Mouse (Mus musculus): Measurements from ENCODE around the gene Adk.

Adk gene

GRCm38 (mm10) chr14:21268229-21268628 is 215.9 kb downstream of the Adk start:
- no peak for DNase-seq (ENCODE audit: low read depth, low spot score)

DNA sequence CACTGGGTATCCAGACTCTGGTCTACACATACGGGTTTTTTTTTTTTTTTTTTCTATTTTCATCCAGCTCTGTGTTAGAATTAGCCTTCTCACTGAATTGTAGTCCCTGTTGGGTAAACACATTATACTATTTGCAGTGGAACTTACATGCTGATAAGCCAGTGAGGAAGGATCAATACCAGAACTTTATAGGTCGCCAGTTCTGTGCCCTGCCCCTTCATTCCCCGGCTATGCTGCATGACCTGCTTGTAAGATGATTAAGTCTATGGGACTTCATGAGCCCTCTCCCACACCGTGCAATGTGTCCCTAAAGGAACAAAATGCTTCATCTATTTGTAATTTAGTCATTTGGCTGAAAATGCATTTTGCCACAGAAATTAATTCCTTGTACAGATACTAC is 219.1 kb downstream of the Adk start:
- no peak for DNase-seq (ENCODE audit: low read depth, low spot score)

DNA sequence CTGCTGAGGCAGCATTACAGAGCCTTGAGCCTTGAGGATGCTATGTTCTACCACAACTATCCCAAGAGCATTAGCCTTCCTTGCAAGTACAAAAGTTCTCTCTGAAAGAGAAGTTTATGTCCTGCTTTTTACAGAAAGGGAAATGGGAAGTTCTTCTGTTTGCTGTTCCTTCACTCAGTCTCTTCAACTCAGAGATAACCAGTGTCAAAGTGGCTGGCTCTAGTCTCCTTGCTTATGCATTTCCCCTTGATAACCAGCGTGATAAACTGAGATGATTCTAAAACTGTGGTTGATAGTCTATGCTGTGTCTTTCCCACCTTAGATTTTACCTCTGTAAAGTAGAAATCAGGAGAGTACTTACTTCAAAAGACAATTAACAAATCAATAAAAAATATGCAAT is 223.4 kb downstream of the Adk start:
- DNase-seq (ENCODE audit: low read depth, low spot score): no peak

DNA sequence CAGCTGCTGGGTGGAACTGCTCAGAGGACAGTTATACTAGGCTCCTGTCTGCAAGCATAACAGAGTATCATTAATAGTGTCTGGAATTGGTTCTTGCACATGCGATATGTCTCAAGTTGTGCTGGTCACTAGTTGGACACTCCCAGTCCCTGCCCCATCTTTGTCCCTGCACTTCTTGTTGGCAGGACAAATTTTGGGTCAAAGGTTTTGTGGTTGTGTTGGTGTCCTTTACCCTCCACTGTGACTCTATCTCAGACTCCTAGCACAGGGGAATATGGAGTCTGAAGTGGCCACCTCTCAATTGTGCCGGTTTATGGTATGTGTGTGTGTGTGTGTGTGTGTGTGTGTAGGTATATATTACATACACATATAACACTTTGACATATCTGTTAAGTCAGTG is 225.9 kb downstream of the Adk start:
- DNase-seq (ENCODE audit: low read depth, low spot score): no peak

- DNase-seq (ENCODE audit: low read depth, low spot score): no peak
Measured at GRCm38 (mm10) chr14:21278907-21279535, 226.6 kb downstream of the Adk start.

DNA sequence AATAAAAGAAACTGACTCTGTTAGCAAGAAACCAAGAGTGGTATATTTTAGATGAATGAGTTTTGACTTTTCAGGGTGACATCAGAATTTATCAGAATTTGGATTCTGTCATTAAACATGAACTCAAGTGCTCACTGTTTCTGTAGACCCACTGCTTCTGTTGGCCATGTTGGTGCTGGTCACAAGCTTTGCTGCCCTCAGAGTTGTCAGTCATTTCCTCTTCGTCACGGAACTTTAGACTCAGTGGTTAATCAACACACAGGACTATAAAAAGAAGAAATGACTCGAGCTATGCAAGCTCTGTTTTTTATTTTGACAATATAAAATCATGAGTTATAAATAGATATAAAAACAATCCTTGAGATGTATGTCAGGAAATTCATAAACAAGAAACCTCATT is 228.1 kb downstream of the Adk start:
- DNase-seq (ENCODE audit: low read depth, low spot score): no peak

DNA sequence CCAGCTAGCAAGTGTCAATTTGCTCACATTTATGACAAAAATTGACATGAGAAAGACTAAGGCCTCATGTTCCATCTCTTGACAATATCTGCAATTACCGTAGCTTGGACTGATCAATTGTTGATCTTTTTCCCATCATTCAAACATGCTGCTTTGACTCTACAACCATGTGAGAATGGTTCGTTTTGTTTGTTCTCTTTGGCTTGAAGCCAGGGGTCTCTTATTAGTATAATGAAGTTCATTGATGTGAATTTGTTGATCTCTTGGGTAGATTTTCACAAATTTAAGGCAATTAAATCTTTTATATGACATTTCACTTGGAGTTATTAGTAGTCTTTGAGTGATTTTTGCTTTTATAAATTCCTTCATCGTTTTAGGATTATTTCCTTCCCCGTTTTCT is 229.1 kb downstream of the Adk start:
- no peak for DNase-seq (ENCODE audit: low read depth, low spot score)

DNA sequence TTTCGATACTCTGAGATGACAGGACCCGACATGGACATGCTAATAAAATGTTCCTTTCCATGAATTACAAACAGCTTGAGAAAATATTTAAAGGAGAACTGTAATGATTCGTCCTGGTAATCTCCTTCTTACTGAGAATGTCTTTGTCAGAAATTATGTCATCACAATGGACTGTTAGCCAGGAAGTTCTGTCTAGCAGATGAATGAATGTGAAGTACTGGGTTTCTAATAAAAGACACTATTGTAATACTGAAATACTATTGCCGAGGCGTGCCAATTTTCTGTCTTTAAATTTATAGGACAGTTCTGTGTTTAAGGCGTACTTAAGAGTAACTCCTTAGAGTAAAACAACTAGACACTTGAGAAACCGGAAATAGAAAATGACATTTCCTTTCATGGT is 231.7 kb downstream of the Adk start:
- DNase-seq (ENCODE audit: low read depth, low spot score): no peak

GRCm38 (mm10) chr14:21284847-21285246 is 232.5 kb downstream of the Adk start:
- DNase-seq (ENCODE audit: low read depth, low spot score): no peak

- DNase-seq (ENCODE audit: low read depth, low spot score): no peak
Measured at GRCm38 (mm10) chr14:21286274-21286673, 233.9 kb downstream of the Adk start.

GRCm38 (mm10) chr14:21287726-21288442 is 235.5 kb downstream of the Adk start:
- no peak for DNase-seq (ENCODE audit: low read depth, low spot score)

- no peak for DNase-seq (ENCODE audit: low read depth, low spot score)
Measured at GRCm38 (mm10) chr14:21299743-21300142, 247.4 kb downstream of the Adk start.

DNA sequence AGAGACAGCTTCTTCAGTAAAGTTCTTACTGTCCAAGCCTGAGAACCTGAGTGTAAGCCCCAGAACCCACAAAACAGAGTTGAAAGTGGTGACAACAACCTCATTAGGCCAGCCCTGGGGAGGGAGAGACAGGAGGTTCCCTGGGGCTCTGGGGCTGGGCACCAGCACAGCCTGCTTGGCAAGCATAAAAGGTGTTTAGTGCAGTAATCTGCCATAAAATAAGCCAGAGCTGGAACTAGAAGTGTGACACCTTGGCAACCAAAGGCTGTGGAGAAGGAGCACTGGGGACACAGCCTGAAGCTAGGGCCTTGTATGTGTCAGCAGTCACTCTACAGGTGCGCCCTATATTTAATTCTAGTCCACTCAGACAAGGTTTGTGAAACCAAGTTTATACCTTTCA is 252.4 kb downstream of the Adk start:
- no peak for DNase-seq (ENCODE audit: low read depth, low spot score)

DNA sequence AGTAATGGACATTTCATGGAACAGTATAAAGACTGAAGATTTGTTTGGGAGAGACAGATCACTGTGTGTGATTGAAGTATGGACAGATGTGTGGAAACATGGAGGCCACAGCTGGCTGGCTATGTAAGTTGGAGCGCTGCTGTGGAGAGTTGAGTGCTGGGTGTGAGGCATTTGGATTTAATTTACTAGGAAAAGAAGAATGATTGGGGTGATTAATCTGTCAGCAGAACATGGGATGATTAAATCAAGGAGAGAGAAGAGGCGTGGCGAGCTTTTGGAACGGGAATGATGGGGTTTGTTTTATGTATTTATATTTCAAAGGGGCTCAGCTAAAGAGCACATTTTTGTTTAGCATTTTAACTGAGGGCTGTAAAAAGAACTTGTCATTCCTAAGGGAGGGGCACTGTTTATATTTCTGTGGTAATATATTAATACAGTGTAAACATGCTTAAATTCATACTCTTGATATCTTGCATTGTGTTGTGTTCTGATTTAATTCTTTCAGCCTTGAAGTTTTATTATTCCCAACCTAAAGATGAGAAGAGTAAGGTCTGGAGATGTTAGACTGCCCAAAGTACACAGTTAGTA is 256.1 kb downstream of the Adk start:
- DNase-seq (ENCODE audit: low read depth, low spot score): no peak

DNA sequence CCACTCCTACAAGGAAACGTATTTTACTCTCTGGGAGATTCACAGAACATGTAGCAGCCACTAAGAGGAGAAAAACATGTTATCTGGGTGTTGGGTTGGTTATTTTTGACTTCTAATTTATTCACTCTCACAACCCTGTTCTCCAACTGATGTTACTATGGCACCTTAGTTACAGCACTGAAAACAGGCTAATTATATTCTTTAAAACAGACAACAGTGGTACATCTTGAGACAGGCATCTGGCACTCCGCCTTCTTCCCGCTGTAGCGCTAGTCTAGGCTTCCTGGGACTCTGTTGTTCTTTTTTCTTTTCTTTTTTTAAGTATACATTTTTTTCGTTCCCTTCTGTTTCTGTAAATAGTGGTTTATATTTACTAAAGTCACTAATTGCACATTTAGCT is 258.2 kb downstream of the Adk start:
- no peak for DNase-seq (ENCODE audit: low read depth, low spot score)

DNA sequence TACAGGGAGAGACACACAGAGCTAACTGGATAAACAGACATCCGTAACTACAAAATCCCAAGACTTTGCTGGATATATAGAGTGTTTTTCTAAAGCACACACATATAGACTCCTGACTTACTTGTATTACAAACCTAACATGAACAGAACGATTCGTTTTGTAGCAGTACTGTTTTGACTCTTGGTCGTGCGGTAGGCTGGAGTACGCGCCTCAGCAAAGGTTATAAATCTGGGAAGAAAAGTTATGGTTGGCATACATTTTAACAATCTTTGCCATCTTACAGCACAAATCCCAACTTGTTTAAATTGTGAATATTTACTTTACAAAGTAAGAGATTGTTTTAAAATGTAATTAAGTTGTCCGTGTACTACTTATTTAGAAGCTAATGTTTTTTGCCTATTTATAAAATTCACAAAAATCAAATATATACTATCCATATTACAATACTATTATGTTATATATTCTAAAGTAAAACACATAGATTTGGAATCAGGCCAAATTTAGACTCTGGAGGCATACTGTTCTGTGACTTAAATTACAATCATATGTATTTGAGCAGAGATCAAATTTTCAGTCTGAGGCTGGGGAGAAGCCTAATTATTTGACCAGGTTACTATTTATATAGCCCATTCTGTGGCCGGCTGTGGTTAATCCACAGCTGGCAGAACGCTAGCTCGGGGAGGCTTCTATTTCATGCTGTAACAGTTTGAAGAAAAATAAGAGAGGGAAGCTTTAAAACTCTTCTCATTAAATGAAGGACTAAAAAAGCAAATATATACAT is 261.4 kb downstream of the Adk start:
- no peak for DNase-seq (ENCODE audit: low read depth, low spot score)

- DNase-seq (ENCODE audit: low read depth, low spot score): no peak
Measured at GRCm38 (mm10) chr14:21314466-21314865, 262.1 kb downstream of the Adk start.

DNA sequence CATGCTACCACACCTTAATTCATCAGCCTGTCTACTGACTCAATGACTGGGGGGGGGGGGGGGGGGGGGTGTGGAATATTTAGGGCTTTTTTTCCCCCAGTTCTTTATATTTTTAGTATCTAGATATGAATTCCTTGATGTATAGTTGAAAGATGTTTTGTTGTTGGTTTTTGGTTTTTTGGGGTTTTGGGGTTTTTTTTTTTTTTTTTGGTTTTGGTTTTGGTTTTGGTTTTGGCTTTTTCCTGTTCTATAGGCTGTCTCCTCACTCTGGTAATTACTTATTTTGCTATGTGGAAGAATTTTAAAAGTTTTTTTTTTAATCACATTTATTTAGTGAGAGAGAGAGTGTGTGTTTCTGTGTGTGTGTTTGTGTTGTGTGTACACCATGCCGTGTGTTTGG is 282.5 kb downstream of the Adk start:
- no peak for DNase-seq (ENCODE audit: low read depth, low spot score)

DNA sequence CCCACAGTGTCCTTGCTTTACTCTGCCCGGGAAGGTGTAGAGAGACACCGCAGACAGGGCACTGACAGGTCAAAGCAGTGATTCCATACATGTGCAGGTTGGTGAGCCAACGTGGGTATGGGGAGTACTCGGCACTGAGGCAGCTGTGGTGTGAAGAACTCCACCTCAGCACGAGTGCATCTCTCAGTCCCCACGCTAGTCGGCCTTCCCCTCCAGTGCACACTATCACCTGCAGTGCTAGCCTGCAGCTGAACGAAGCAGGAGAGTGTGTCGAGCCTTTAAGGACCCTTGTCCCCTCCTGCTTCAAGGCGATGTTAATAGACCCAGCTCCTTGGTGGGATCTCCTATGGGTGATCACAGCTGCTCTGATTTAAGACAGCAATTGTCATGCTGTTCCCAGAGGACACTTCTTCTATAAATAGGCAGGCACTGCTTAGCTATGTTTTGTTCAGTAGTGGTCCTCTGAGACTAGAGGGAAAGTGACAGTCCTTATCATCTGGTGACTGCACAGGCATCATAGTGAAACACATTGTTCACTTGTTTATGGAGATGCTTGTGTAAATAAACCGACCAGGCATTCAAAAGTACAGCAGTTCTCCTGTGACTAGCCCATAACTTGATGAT is 283.4 kb downstream of the Adk start:
- no peak for DNase-seq (ENCODE audit: low read depth, low spot score)

DNA sequence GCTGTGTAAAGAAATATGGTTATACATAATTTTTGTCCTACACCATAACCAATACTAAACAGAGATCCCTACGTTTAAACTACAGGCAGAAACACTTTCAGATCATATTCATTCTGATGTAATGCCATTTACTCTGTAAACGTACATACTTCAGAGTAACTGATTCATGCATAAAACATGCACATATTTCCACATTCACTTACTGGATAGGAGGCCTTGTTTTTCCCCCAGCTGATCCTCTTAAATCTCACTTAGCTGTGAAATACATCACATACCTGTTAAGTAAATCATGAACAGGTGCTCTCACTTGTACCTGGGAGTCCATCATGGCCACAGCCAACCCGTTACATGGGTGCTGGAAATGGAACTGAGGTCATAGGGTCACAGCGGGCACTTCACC is 285.6 kb downstream of the Adk start:
- no peak for DNase-seq (ENCODE audit: low read depth, low spot score)

- DNase-seq (ENCODE audit: low read depth, low spot score): no peak
Measured at GRCm38 (mm10) chr14:21341195-21341594, 288.8 kb downstream of the Adk start.

- DNase-seq (ENCODE audit: low read depth, low spot score): no peak
Measured at GRCm38 (mm10) chr14:21342984-21343383, 290.6 kb downstream of the Adk start.

Data from R1 (cell line).